Mouse (Mus musculus): Measurements from ENCODE around the gene Nmt1. TPM values are rescaled to one million over a fixed set of nuclear protein-coding genes. Genes with fewer than 3 reads are reported as not detected.
A peak's percentile ranks its signal among the peaks of the same experiment; 100 is the strongest.

Nmt1 gene
- polyA plus RNA-seq, 1 experiment from 2014 or later: 60.0 TPM

- WGBS: 12% methylated on average over 5 of the region's 5 CpGs
- Histone ChIP-seq H3K9ac (ENCODE audit: low read depth, low read length) (no peak overlapping the region), H3K4me3 (ENCODE audit: low read depth, low read length) (no peak overlapping the region), H3K36me3 (ENCODE audit: control insufficient read depth, insufficient read depth, low read length) (peaks cover 44% of the 10 kb centered on the region), H3K27me3 (replicated peaks; ENCODE audit: control insufficient read depth, insufficient read depth, low read length) (peaks cover 36% of the 10 kb centered on the region), H3K4me2 (ENCODE audit: low read depth, low read length) (no peak overlapping the region), H3K27ac (replicated peaks; ENCODE audit: low read depth, low read length) (no peak overlapping the region), H3K9me3 (ENCODE audit: control insufficient read depth, low read length) (no peaks in the 10 kb centered on the region), H3K4me1 (ENCODE audit: control insufficient read depth, insufficient read depth, low read length) (peaks cover 13% of the 10 kb centered on the region; the same call in 1 of the 2 replicates)
- DNase-seq (ENCODE audit: low spot score) (peak; percentile 61), ATAC-seq (ENCODE audit: low read depth) (peak; percentile 38; the same call in 1 of the 2 replicates)
Observed at GRCm38 (mm10) chr11:102992940-102993339, 35.0 kb upstream of the Nmt1 start.

GRCm38 (mm10) chr11:102993420-102994029, 34.5 kb upstream of the Nmt1 start:
- DNase-seq (ENCODE audit: low spot score) (no peak), ATAC-seq (ENCODE audit: low read depth) (no peak)
- H3K27ac ChIP-seq (replicated peaks; ENCODE audit: low read depth, low read length): no peak overlapping the region
- 36% methylated on average over 17 of the region's 17 CpGs for WGBS
- H3K36me3 ChIP-seq (ENCODE audit: control insufficient read depth, insufficient read depth, low read length): peaks cover 50% of the 10 kb centered on the region
- H3K4me1 ChIP-seq (ENCODE audit: control insufficient read depth, insufficient read depth, low read length): peaks cover 13% of the 10 kb centered on the region; the same call in 1 of the 2 replicates
- H3K9me3 ChIP-seq (ENCODE audit: control insufficient read depth, low read length): no peaks in the 10 kb centered on the region
- no peak overlapping the region for H3K9ac ChIP-seq (ENCODE audit: low read depth, low read length)
- H3K4me3 ChIP-seq (ENCODE audit: low read depth, low read length): no peak overlapping the region
- H3K27me3 ChIP-seq (replicated peaks; ENCODE audit: control insufficient read depth, insufficient read depth, low read length): peaks cover 34% of the 10 kb centered on the region
- H3K4me2 ChIP-seq (ENCODE audit: low read depth, low read length): no peak overlapping the region

GRCm38 (mm10) chr11:102994952-102995351, 33.0 kb upstream of the Nmt1 start:
- Histone ChIP-seq H3K4me1 (ENCODE audit: control insufficient read depth, insufficient read depth, low read length) (peaks cover 9% of the 10 kb centered on the region; the same call in 1 of the 2 replicates), H3K9me3 (ENCODE audit: control insufficient read depth, low read length) (no peaks in the 10 kb centered on the region), H3K27me3 (replicated peaks; ENCODE audit: control insufficient read depth, insufficient read depth, low read length) (peaks cover 20% of the 10 kb centered on the region), H3K9ac (ENCODE audit: low read depth, low read length) (no peak overlapping the region), H3K36me3 (ENCODE audit: control insufficient read depth, insufficient read depth, low read length) (peaks cover 64% of the 10 kb centered on the region), H3K4me2 (ENCODE audit: low read depth, low read length) (no peak overlapping the region), H3K27ac (replicated peaks; ENCODE audit: low read depth, low read length) (no peak overlapping the region), H3K4me3 (ENCODE audit: low read depth, low read length) (no peak overlapping the region)
- 90% methylated on average over 16 of the region's 18 CpGs for WGBS
- no peak for DNase-seq (ENCODE audit: low spot score)
- no peak for ATAC-seq (ENCODE audit: low read depth)

- Histone ChIP-seq H3K4me2 (ENCODE audit: low read depth, low read length) (no peak overlapping the region), H3K4me1 (ENCODE audit: control insufficient read depth, insufficient read depth, low read length) (0 out of 2 replicates have a peak, but pooled peaks cover 3% of the 10 kb centered on the region), H3K4me3 (ENCODE audit: low read depth, low read length) (no peak overlapping the region), H3K36me3 (ENCODE audit: control insufficient read depth, insufficient read depth, low read length) (peaks cover 66% of the 10 kb centered on the region), H3K9me3 (ENCODE audit: control insufficient read depth, low read length) (no peaks in the 10 kb centered on the region), H3K27me3 (replicated peaks; ENCODE audit: control insufficient read depth, insufficient read depth, low read length) (peaks cover 11% of the 10 kb centered on the region), H3K9ac (ENCODE audit: low read depth, low read length) (no peak overlapping the region), H3K27ac (replicated peaks; ENCODE audit: low read depth, low read length) (no peak overlapping the region)
- DNase-seq (ENCODE audit: low spot score) (no peak), ATAC-seq (ENCODE audit: low read depth) (no peak)
- WGBS: 70% methylated on average over 7 of the region's 7 CpGs
Observed at GRCm38 (mm10) chr11:102996385-102996784, 31.6 kb upstream of the Nmt1 start.

GRCm38 (mm10) chr11:102996991-102997770, 30.8 kb upstream of the Nmt1 start:
- Histone ChIP-seq H3K4me2 (ENCODE audit: low read depth, low read length) (no peak overlapping the region), H3K27me3 (replicated peaks; ENCODE audit: control insufficient read depth, insufficient read depth, low read length) (peaks cover 3% of the 10 kb centered on the region), H3K36me3 (ENCODE audit: control insufficient read depth, insufficient read depth, low read length) (peaks cover 66% of the 10 kb centered on the region), H3K9ac (ENCODE audit: low read depth, low read length) (no peak overlapping the region), H3K9me3 (ENCODE audit: control insufficient read depth, low read length) (no peaks in the 10 kb centered on the region), H3K27ac (replicated peaks; ENCODE audit: low read depth, low read length) (no peak overlapping the region), H3K4me1 (ENCODE audit: control insufficient read depth, insufficient read depth, low read length) (no peaks in the 10 kb centered on the region), H3K4me3 (ENCODE audit: low read depth, low read length) (no peak overlapping the region)
- no peak for DNase-seq (ENCODE audit: low spot score)
- ATAC-seq (ENCODE audit: low read depth): no peak
- 96% methylated on average over 12 of the region's 12 CpGs for WGBS

GRCm38 (mm10) chr11:102998254-102998576, 29.8 kb upstream of the Nmt1 start:
- Histone ChIP-seq H3K27ac (replicated peaks; ENCODE audit: low read depth, low read length) (no peak overlapping the region), H3K4me2 (ENCODE audit: low read depth, low read length) (no peak overlapping the region), H3K4me3 (ENCODE audit: low read depth, low read length) (no peak overlapping the region), H3K27me3 (replicated peaks; ENCODE audit: control insufficient read depth, insufficient read depth, low read length) (no peaks in the 10 kb centered on the region), H3K9me3 (ENCODE audit: control insufficient read depth, low read length) (no peaks in the 10 kb centered on the region), H3K4me1 (ENCODE audit: control insufficient read depth, insufficient read depth, low read length) (no peaks in the 10 kb centered on the region), H3K9ac (ENCODE audit: low read depth, low read length) (no peak overlapping the region), H3K36me3 (ENCODE audit: control insufficient read depth, insufficient read depth, low read length) (peaks cover 66% of the 10 kb centered on the region)
- WGBS: 94% methylated on average over 7 of the region's 7 CpGs
- DNase-seq (ENCODE audit: low spot score): no peak
- no peak for ATAC-seq (ENCODE audit: low read depth)

GRCm38 (mm10) chr11:102998577-102999316, 29.2 kb upstream of the Nmt1 start:
- Histone ChIP-seq H3K4me2 (ENCODE audit: low read depth, low read length) (no peak overlapping the region), H3K4me1 (ENCODE audit: control insufficient read depth, insufficient read depth, low read length) (no peaks in the 10 kb centered on the region), H3K27ac (replicated peaks; ENCODE audit: low read depth, low read length) (0 out of 2 replicates have a peak overlapping the region, but pooled peaks have one; percentile 8), H3K9ac (ENCODE audit: low read depth, low read length) (no peak overlapping the region), H3K9me3 (ENCODE audit: control insufficient read depth, low read length) (no peaks in the 10 kb centered on the region), H3K27me3 (replicated peaks; ENCODE audit: control insufficient read depth, insufficient read depth, low read length) (no peaks in the 10 kb centered on the region), H3K4me3 (ENCODE audit: low read depth, low read length) (no peak overlapping the region), H3K36me3 (ENCODE audit: control insufficient read depth, insufficient read depth, low read length) (peaks cover 64% of the 10 kb centered on the region)
- WGBS: 80% methylated on average over 14 of the region's 14 CpGs
- DNase-seq (ENCODE audit: low spot score): peak; percentile 68
- ATAC-seq (ENCODE audit: low read depth): peak; percentile 34; the same call in 1 of the 2 replicates

GRCm38 (mm10) chr11:102999317-102999970, 28.5 kb upstream of the Nmt1 start:
- Histone ChIP-seq H3K4me1 (ENCODE audit: control insufficient read depth, insufficient read depth, low read length) (no peaks in the 10 kb centered on the region), H3K9ac (ENCODE audit: low read depth, low read length) (no peak overlapping the region), H3K27me3 (replicated peaks; ENCODE audit: control insufficient read depth, insufficient read depth, low read length) (no peaks in the 10 kb centered on the region), H3K4me2 (ENCODE audit: low read depth, low read length) (no peak overlapping the region), H3K27ac (replicated peaks; ENCODE audit: low read depth, low read length) (0 out of 2 replicates have a peak overlapping the region, but pooled peaks have one; percentile 8), H3K36me3 (ENCODE audit: control insufficient read depth, insufficient read depth, low read length) (peaks cover 57% of the 10 kb centered on the region), H3K4me3 (ENCODE audit: low read depth, low read length) (no peak overlapping the region), H3K9me3 (ENCODE audit: control insufficient read depth, low read length) (no peaks in the 10 kb centered on the region)
- DNase-seq (ENCODE audit: low spot score) (no peak), ATAC-seq (ENCODE audit: low read depth) (no peak)
- WGBS: 82% methylated on average over 14 of the region's 14 CpGs
